Mouse (Mus musculus) kidney, postnatal 10 days (tissue): ENCODE measurements at regions not wholly inside any gene's neighbourhood (a gene's known extent, or its start where the extent isn't known, plus 50 kb on each side); places are given as distances from the start of the nearest gene placed in this dataset.
"Not testable (repeated sequence)": the region's sequence is repeated elsewhere in the genome, so short reads cannot be mapped to it uniquely, and the experiment has no call there.

Experiments used
- DNase-seq: peaks from one replicate; pipeline ENCODE4 v3.0.0; 2021; ENCODE audit warnings: mixed read lengths

DNA sequence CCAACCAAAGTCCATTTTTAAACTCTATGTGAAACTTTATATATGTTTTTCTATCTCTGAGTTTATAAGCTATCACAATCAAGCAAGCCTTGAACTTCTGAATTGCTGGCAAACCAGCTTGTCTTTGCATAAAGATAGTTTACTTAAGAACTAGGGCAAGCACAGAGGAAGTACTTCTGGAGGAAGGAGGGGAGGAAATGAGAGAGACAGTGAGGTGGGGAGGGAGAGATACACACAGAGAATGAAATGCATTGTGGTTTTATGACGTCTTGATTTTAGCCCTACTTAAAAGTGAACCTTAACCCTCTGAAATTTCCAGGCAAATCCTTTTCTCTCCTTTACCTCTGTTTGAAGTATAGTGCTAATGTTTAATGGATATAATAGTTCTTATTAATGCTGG, 421.0 kb downstream of the Hs3st1 start:
- DNase-seq = no peak

DNA sequence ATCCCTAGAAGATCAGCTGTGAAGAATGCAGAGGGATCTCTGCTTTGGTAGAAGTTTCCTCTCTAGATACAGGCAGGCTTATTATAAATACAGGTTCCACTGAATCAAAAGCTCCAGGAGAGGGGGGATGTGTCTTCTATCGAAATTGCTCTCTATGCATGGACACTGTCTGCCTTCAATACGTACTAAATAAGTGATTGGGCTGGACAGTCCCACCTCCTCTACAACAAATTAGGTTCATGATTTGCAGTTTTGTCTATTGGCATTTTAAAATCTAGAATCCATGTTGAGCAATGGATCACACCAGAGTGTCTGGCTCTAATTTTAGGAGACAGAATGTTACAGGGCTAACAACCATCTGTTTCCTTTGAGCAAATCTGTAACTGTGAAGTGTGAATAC, 429.9 kb downstream of the Hs3st1 start:
- DNase-seq = no peak

DNA sequence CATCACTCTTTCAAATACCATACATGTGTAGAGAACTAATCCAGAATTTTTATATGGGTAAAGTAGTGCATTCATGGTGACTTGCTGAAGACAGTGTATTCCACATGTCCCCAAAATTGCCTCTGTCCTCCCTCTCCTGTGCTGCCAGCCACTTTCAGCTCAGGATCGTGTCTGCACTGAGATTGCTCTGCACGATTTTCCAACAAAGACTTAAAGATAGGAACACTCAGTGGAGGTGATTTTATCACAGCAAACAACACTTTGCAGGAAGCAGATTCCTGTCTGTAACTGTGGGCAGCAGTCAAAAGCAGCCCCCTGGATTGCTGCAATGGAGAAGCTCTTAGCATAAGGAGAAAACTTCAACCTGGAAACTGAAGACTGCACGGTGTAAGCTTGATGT, 438.8 kb downstream of the Hs3st1 start:
- DNase-seq = no peak

DNA sequence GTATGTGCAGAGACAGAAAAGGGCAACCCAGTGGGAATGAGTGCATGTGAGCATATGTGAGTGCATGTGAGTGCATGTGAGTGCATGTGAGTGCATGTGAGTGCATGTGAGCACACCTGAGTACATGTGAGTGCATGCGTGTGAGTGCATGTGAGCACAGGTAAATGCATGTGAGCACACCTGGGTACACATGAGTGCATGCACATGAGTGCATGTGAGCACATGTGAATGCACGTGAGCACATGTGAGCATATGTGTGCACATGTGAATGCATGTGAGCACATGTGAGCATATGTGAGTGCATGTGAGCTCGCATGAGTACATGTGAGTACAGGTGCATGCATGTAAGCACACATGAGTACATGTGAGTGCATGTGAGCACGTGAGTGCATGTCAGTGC, 434.6 kb upstream of the Clnk start:
- DNase-seq = no peak

DNA sequence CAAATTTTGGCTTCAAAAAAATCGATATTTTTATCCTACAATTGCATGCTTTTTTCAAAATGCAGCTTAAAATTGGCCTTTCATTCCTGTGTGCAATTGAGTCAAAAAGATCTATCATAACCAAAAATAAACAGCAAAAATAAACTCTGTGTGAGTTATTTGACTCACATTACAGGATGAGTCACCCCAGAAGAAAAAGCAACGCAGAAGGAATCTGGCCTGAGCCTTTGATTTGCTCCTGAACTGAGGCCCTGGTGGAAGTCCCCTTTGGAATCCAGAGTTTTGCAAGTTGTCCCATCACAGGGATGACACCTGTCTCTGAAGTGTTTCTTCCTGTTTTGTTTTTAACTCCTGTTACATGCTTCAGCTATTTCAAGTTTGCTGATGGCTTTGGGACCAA, 429.2 kb upstream of the Clnk start:
- no peak for DNase-seq

DNA sequence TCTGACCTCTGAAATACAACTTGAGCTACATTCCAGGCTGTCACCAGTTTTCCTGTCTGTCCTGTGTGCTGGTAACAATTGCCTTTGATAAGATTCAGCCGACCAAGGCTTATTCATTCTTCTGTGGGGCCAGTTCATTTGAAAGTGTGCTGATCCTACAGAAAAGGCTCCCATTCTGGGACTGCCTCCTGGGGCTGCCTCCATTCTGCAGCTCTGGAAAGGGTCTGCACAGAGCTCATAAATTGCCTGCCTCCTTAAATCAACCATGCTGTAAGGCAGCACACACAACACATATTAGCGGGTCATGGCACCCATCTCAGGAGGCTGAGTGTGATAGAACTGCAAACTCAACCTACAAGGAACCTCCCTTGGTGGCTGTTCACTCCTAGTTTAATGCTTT, 416.2 kb upstream of the Clnk start:
- no peak for DNase-seq

DNA sequence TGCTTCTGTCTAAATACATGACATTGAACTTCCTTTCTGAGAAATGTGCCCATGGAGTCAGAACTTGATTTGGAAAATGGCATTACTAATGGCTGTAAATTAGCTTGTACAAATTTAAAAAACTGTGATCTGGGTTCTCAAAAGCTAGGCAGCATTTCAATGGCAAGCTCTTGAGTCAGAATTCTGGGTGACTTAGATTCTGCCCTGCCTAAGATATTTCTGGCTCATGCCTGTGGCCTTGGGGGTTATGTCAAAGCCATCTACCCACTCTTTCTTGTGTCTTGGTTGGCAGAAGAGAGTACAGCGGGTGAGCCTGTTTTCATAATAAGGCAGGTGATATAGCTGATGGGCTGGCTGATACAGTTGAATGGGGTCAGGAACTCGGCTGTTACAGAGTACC, 404.4 kb upstream of the Clnk start:
- no peak for DNase-seq

DNA sequence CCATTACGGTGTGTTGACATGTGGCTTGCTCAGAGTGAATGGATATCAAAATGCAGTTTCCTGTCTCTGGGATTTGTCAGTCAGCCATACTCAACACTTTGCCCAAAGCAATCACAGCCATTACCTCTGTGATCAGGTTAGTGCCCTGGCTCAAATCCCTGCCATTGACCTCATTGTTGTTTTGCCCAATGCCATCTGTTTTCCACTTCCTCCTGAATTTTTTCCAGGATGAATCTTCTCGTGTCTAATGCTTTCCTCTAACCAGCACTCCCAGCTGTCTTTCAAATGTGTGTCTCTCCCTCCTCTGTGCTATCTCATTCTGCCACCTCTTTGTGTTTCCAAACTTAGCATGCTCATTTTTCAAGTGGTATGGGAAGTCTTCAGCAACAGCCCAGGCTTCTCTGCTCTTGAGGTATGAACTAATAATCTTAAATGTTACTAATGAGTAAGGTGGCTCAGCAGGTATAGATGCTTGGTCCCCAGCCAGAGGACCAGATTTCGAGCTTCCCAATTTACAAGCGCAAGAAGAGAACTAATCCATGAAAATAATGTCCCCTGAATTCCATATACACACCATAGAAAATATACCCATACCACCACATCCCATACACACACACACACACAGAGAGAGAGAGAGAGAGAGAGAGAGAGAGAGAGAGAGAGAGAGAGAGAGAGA, 397.2 kb upstream of the Clnk start:
- DNase-seq = no peak

DNA sequence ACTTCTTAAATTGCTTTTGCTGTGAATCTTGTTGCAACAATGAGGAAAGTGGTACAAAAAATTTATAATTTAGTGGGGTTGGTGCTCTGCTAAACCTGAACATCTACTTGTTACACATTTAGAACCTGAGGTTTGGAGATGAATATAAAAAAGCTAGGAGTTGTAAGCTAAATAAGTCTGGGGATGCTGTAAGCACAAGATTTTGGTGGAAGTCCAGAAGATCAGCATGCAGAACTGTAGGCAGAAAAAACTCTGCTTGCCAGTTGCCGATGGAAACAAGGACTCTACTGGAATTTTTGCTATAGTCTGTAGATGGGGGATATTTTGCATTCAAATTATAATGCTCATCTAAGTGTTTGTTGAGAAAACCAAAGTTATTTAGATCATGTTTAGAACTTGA, 390.5 kb upstream of the Clnk start:
- DNase-seq = no peak

DNA sequence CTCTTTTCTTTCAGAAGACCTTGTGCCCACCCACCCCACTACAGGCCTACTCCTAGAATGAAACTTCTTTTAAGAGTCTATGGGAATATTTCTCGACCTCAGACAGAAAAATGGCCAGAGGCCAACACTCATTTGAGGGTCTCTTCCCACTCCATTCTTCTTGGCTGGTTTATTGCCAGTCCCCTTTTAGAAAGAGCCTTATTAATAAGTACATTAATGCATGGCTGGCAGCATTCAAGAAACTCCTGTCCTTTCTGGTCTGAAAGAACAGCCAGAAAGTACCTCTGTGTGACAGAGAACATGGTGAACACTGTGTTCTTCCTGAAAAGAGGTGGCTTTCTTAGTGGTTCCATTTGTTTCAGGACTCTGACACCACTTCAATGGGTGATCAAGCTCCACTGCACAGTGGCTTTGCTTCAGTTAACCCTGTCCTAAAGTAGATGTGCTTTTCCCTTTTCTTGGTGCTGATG, 384.1 kb upstream of the Clnk start:
- no peak for DNase-seq

DNA sequence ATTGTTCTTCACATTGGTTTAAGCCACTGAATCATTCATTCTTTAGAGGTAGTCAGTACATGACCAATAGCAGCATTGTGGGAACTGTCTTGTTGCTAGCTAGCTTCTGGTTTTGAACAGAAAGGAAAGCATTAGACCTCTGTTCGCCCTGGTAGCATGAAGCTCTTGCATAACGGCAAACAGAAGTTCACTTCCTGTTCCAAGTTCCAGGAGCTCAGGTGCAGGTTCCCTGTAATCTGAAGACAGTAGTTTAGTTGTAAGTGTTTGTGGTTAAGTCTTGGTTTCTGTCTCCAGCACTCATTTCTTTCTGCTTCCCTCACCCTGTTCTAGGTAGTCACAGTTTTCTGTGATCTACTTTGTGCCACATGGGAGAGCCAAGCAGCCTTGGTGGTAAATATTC, 381.1 kb upstream of the Clnk start:
- no peak for DNase-seq

DNA sequence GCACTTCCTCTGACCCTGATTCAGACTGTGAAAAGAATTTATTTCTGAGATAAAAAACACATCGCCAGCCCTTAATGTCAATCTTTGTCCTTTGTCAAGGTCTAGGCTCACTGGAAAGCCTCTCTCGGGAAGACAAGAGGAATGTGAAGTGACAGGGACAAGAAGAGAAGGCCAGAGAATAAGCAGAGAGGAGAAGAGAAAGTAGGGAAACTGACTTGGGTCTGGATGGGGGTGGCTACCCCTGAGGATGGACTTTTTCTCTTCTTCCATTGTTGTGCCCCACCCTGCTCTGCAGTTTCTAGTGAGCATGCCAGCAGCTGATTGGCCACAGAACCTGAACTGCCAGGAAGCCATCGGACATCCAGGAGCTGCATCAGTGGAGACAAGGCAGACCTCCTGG, 375.6 kb upstream of the Clnk start:
- DNase-seq = no peak

DNA sequence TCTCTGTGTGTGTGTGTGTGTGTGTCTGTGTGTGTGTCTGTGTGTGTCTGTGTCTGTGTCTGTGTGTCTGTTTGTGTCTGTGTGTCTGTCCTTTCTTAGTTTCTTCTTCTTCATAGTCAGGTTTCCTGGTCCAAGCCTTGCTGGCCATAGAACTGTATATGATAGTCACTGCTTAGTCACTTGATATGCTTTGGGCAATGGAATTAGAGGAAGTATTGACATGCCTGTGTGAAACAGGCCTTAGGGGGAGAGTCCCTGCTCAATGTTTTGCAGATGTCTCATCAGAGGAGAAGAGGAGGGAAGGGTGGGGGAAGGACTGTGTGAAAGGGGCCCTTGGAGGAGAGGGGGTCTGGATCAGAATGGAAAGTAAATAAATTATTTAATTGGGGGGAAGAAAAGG, 374.4 kb upstream of the Clnk start:
- DNase-seq = no peak

DNA sequence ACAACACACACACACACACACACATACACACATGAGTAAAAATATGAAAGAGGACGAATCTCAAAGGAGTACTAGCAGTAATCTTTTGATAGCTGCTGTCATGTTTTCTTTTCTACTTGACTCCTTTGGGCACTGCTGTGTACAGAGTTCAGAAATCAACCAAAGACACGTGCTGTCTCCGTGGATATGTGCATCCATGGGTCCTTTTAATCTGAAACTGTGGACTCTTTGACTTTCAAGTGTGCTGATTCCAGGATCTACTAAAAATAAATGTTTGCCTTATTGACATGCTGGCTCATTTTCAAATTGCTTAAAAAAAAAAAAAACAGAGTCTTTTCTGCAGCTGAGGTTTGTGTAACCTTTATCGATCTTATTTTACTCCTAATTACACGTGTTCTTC, 343.1 kb upstream of the Clnk start:
- DNase-seq = no peak

DNA sequence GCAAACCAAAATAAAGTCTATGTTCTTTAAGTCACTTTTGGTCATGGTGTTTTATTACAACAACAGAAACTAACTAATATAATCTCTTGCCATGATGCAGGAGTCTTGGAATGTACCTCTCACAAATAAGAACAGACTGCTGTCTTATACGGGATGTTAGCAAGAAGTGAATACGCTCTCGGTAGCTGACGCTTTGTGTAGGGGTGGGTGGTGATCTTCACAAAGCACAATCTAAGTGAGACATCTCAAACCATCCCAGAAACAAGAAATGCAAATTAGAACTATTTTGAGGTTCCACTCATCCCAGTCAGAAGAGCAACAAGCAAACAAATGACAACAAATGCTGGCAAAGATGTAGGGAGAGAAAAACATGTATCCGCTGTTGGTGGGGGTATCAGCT, 339.7 kb upstream of the Clnk start:
- no peak for DNase-seq

DNA sequence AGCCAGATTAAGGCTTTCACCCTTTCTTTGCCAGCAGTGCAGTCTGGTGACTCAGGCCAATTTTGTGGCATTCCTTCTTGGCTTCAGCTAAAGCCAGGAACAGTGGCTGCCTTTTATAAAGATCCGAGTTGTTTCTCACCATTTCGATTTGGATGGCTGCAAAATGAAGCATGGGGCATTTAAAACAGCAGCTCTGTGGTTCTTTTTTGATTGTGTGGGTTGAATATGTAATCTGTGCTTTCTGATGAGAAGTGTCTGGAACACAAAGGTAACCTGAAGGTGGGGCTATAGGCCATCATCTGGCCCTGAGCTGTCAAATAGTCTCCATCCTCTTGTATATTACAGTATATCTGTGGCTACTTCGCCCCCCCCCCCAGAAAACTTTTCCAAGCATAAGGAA, 338.4 kb upstream of the Clnk start:
- peak; percentile 4 for DNase-seq

DNA sequence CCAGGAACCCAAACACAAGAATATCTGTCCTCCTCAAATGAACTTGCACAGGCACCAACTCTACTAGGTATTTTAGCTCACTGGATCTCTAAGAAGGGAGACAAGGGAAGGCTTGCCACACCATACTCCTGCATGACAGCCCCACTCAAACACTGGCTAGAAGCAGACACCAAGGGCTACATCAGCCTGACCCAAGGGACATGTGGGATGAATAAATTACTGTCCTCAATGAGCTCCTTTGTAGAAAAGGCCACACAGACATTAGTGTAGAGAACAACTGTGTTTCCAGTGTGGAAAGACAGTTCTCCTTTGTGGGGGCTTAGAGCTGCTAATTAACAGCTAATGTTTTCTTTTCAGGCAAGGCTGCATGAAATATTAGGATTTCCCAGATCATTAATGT, 335.9 kb upstream of the Clnk start:
- DNase-seq = no peak

DNA sequence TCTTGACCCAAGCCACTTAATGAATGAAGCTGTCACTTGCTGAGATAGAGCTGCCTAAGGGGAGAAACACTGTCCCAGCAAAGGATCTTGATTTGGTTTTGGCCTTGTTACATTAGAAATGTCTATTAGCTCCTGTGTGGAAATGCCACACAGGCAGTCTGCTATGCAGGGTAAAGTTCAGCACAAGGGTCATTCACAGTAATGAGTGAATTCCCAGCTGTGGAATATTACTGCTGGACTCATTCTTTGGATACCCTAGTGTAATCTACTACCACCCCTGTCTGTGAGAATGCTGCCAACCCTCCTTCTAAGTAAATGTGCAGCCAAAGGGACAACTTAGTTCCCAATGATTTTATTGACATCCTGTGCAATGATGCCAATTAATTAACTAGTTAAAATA, 322.2 kb upstream of the Clnk start:
- no peak for DNase-seq

DNA sequence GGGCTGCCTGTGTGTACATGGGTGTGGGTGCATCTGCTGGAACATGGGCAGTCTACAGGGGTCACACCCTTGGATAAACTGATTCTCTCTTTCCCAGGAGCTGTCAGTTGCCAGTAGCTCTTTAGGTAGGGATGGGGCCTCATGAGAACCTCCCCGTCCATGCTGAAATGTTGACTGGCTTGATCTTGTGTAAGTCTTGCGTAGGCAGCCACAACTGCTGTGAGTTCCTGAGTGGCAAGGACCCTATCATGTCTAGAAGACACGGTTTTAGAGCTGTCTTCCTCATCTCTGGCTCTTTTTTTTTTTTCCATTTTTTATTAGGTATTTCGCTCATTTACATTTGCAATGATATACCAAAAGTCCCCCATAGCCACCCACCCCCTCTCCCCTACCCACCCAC, 314.5 kb upstream of the Clnk start:
- not testable (repeated sequence) for DNase-seq

DNA sequence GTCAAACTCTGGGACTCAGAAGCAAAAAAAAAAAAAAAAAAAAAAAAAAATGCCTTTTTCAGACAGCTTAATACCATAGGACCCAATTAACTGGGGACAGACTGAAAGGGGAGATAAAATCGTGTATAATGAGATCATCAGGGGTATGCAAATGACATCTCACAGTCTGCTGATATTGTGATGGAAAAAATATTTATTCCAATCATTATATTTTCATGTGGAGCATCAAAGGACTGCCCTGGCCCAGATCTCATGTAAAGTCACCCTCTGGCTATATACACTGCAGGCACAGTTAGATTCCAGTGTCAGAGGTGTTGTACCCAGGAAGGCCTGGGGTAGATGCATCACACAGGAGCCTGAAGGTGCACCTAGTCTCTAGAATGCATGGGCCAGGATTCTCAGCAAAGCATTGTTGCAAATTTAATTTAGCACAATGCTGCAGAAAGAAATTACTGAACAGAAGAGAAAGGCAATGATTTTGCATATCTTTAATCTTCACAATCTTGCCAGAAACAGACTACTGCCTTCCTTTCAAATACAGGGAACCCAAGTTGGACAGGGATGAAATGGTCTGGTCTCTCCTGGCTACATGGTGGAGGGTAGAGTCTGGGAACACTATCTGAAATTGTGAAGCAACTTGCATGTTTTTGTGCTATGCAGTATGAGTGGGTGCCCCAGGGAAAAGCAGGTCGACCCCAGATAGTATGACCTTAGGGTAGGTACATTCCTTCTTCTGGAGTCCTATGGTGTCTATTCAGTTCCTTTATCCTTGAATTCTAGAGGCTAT, 305.2 kb upstream of the Clnk start:
- DNase-seq = no peak

DNA sequence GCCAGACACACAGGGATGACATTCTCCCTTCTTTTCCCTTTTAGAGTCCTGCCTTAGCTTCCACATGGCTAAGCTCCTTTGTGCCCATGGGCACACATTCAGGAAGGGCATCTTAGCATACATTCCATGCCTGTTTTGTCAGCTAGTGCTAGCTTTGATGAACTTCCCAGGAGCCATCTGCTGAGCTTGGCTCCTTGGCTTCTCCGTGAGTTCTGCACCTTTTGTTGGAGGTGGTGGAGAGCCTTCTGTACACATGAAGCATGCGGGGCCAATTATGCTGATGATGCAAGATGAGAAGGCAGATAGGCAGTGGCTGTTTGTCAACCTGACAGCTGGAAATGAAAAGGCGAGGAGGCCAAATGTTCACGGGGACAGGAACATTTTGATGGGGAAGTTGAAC, 304.4 kb upstream of the Clnk start:
- no peak for DNase-seq

DNA sequence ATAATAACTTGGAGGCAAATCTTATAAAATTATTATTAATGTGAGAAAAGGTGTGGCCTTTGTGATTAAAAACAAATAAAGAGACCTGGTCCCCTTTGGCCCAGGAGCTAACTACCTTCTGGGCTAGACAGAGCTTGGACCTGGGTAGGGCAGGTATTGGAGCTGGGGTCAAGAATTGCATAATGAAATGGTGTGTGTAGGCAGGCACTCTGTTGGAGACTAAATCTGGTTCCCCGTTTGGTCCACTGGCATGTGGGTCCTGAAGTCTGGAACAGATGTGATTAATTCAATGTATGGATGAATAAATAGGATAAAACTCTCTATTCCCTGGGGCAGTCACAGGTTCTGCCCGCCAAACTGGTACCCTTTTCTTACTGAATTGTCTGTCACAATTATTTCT, 301.3 kb upstream of the Clnk start:
- DNase-seq = no peak

DNA sequence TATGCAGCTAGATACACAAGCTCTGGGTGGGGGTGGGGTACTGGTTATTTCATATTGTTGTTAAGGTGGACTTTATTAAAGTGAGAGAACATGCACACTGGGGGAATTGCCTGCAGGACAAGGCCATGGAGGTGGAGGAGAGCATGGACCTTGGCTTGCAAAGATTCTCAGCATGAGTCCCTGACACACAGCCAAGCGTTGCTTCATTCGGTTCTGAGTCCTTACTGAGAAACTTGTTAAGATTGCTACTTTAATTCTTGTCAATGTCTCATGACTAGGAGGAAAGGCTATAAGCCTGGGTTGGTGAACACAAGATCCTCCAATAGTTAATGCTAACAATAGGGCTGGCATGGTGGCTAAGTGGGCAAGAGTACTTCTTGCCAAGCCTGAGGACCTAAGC, 300.3 kb upstream of the Clnk start:
- DNase-seq = no peak

DNA sequence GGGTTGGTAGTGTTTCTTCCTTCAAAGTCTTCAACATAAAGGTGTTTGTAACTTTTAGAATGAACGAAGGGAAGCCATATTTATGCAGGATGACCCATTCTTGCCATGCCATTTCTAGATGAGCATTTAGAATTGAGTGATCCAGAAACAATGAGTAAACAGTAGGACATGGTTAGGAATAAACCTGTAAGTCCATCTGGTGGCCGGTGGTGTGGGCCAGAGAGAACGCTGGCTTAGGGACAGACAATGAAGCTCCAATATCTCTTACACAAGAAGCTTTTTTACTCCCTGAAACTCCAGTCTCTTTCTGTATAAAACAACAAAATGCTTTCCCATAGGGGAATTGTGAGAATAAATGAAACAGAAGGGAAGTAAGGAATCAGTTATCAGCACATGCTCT, 296.9 kb upstream of the Clnk start:
- DNase-seq = no peak

DNA sequence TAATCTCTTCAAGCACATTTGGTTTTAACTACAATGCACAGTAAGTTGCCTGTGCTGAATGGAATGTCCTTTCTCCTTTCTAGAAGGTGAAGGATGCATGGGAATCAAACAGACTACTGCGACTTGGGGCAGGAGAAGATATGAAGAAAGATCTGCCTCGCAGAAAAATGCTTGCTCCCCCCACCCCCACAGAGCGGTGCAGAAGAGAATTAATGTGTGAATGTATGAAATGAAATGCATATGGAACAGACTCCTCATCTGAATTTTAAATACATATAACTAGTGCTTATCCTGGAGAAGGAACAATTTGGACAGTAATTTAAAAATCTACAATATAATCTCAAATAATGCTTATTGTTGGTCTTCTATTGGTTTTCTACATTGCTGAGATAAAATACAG, 283.0 kb upstream of the Clnk start:
- no peak for DNase-seq
